Mouse (Mus musculus): ENCODE measurements around the gene Plk3. TPM values are rescaled to one million over a fixed set of nuclear protein-coding genes. Genes with fewer than 3 reads are reported as not detected.
A peak's percentile ranks its signal among the peaks of the same experiment; 100 is the strongest.

Gene Plk3
- polyA plus RNA-seq, 1 experiment from 2014 or later = 24.8 TPM

- Histone ChIP-seq H3K4me2 (ENCODE audit: low read length) (no peak overlapping the region), H3K27me3 (replicated peaks; ENCODE audit: control insufficient read depth, insufficient read depth, low read length) (no peaks in the 10 kb centered on the region), H3K4me1 (ENCODE audit: control insufficient read depth, insufficient read depth, low read depth, low read length) (peaks cover 25% of the 10 kb centered on the region), H3K36me3 (ENCODE audit: control insufficient read depth, insufficient read depth, low read length) (no peaks in the 10 kb centered on the region), H3K9me3 (ENCODE audit: control insufficient read depth, low read length) (no peaks in the 10 kb centered on the region), H3K4me3 (ENCODE audit: low read length) (no peak overlapping the region), H3K27ac (ENCODE audit: low read depth, low read length) (no peak overlapping the region), H3K9ac (ENCODE audit: low read depth, low read length) (no peak overlapping the region)
- no peak for ATAC-seq
- 51% methylated on average over 7 of the region's 7 CpGs for whole genome bisulfite sequencing
These were observed 32.5 kb downstream of the Plk3 start for GRCm38 (mm10) chr4:117101218-117101617.

DNA sequence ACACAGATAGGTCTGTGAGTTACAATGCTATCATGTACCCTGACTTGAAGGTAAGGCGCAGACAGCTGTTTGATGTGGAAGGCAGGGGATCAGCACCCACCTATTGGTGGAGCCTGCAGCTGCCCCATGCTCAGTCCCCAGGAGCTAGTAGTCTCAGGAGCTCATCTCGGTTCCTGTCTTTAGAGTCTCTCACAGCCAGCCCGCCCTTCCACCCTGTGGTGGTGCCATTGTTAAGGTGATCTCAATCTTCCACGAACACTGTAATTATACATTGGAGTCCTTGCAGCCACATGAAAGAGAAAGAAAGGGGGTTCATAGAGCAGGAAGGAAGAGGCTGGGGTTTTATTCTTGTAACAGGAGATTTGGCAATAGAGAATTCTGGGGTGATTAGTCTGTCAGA, 33.7 kb downstream of the Plk3 start:
- H3K9me3 ChIP-seq (ENCODE audit: control insufficient read depth, low read length) = no peaks in the 10 kb centered on the region
- H3K27ac ChIP-seq (ENCODE audit: low read depth, low read length) = no peak overlapping the region
- no peak for ATAC-seq
- peaks cover 25% of the 10 kb centered on the region for H3K4me1 ChIP-seq (ENCODE audit: control insufficient read depth, insufficient read depth, low read depth, low read length)
- H3K36me3 ChIP-seq (ENCODE audit: control insufficient read depth, insufficient read depth, low read length) = no peaks in the 10 kb centered on the region
- no peak overlapping the region for H3K4me2 ChIP-seq (ENCODE audit: low read length)
- WGBS = 67% methylated on average over 4 of the region's 4 CpGs
- H3K4me3 ChIP-seq (ENCODE audit: low read length) = no peak overlapping the region
- H3K9ac ChIP-seq (ENCODE audit: low read depth, low read length) = no peak overlapping the region
- no peaks in the 10 kb centered on the region for H3K27me3 ChIP-seq (replicated peaks; ENCODE audit: control insufficient read depth, insufficient read depth, low read length)

DNA sequence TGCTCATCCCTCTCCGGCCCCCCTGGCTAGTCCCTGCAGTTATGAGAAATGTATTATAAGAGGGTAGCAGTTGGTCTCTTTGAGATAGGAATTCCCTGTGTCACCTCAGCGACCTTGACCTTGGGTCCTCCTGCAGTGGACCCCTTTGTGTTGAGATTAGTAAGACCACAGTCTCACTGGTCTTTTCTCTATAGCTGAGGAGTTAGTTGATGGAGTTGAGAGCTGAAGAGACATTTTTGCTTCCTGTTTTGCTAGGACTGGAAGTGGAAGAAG, 35.1 kb downstream of the Plk3 start:
- WGBS = 60% methylated on average over 2 of the region's 2 CpGs
- H3K4me3 ChIP-seq (ENCODE audit: low read length) = no peak overlapping the region
- H3K9ac ChIP-seq (ENCODE audit: low read depth, low read length) = 0 out of 2 replicates have a peak overlapping the region, but pooled peaks have one; percentile 20
- peaks cover 25% of the 10 kb centered on the region for H3K4me1 ChIP-seq (ENCODE audit: control insufficient read depth, insufficient read depth, low read depth, low read length)
- no peaks in the 10 kb centered on the region for H3K27me3 ChIP-seq (replicated peaks; ENCODE audit: control insufficient read depth, insufficient read depth, low read length)
- H3K27ac ChIP-seq (ENCODE audit: low read depth, low read length) = no peak overlapping the region
- no peak for ATAC-seq
- no peaks in the 10 kb centered on the region for H3K36me3 ChIP-seq (ENCODE audit: control insufficient read depth, insufficient read depth, low read length)
- H3K4me2 ChIP-seq (ENCODE audit: low read length) = no peak overlapping the region; the same call in 1 of the 2 replicates
- H3K9me3 ChIP-seq (ENCODE audit: control insufficient read depth, low read length) = no peaks in the 10 kb centered on the region

- H3K4me1 ChIP-seq (ENCODE audit: control insufficient read depth, insufficient read depth, low read depth, low read length) = peaks cover 25% of the 10 kb centered on the region
- H3K36me3 ChIP-seq (ENCODE audit: control insufficient read depth, insufficient read depth, low read length) = no peaks in the 10 kb centered on the region
- 0 out of 2 replicates have a peak, but pooled peaks have one; percentile 7 for ATAC-seq
- peak overlapping the region; percentile 81; the same call in 1 of the 2 replicates for H3K4me3 ChIP-seq (ENCODE audit: low read length)
- peak overlapping the region; percentile 95 for H3K4me2 ChIP-seq (ENCODE audit: low read length)
- no peak overlapping the region for H3K27ac ChIP-seq (ENCODE audit: low read depth, low read length)
- peak overlapping the region; percentile 20; the same call in 1 of the 2 replicates for H3K9ac ChIP-seq (ENCODE audit: low read depth, low read length)
- no peaks in the 10 kb centered on the region for H3K9me3 ChIP-seq (ENCODE audit: control insufficient read depth, low read length)
- H3K27me3 ChIP-seq (replicated peaks; ENCODE audit: control insufficient read depth, insufficient read depth, low read length) = no peaks in the 10 kb centered on the region
- 50% methylated on average over 8 of the region's 8 CpGs for WGBS
These were observed 35.6 kb downstream of the Plk3 start for GRCm38 (mm10) chr4:117097969-117098763.

GRCm38 (mm10) chr4:117096666-117097065, 37.1 kb downstream of the Plk3 start:
- Histone ChIP-seq H3K36me3 (ENCODE audit: control insufficient read depth, insufficient read depth, low read length) (no peaks in the 10 kb centered on the region), H3K4me2 (ENCODE audit: low read length) (peak overlapping the region; percentile 95), H3K9ac (ENCODE audit: low read depth, low read length) (peak overlapping the region; percentile 70), H3K9me3 (ENCODE audit: control insufficient read depth, low read length) (no peaks in the 10 kb centered on the region), H3K4me1 (ENCODE audit: control insufficient read depth, insufficient read depth, low read depth, low read length) (peaks cover 25% of the 10 kb centered on the region), H3K27ac (ENCODE audit: low read depth, low read length) (peak overlapping the region; percentile 31; the same call in 1 of the 2 replicates), H3K4me3 (ENCODE audit: low read length) (peak overlapping the region; percentile 81), H3K27me3 (replicated peaks; ENCODE audit: control insufficient read depth, insufficient read depth, low read length) (no peaks in the 10 kb centered on the region)
- 0 out of 2 replicates have a peak, but pooled peaks have one; percentile 6 for ATAC-seq
- WGBS = 10% methylated on average over 5 of the region's 5 CpGs

DNA sequence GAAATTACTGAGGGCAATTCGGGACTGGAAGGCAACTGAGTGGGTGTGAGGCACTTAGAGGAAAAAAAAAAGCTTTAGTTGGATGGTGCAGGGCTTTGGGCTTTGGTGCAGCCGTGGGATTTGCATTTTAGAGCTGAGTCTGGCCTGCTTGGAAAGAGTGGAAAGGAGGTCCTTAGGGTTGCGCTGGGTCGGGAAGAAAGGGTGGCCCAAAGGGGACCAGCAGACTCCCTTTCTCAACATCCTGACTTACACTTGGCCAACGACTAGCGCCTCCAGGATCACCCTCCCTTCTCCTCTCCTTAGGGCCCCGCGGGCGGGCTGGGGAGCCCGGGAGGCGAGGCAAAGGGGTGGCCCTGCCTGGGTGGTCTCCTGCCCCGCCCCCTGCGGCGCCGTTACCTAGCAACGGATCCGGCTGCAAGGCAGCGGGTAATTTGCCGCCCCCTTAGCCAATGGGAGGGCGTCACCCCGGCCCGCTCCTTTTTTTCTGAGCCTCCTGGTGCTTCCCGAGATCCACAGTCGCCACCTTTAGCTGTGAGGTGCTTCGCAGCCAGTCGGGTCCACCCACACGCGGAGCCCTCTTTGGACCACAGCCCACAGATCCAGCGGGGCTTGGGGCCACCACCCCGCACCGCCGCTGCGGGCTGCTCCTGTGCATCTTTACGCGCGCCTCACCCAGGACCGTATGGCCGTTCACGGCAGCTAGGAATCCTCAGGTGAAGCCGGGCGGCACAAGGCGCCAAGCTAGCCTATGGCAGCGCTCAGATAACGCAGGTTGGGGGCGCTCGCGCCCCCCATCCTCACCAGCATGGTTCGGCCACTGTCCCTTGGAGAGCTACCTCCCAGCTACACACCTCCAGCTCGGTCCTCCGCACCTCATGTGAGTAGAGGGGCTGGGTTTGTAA, 38.0 kb downstream of the Plk3 start, which contains the start of gene Ptch2:
Gene Ptch2, plus strand, starts transcription at position 525 of the 902 bp plus-strand sequence.
- ATAC-seq = peak; percentile 84
- peak within 1 kb of the TSS; percentile 70 for H3K9ac ChIP-seq (ENCODE audit: low read depth, low read length)
- peak within 1 kb of the TSS; percentile 95 for H3K4me2 ChIP-seq (ENCODE audit: low read length)
- no peaks in the 10 kb centered on the region for H3K36me3 ChIP-seq (ENCODE audit: control insufficient read depth, insufficient read depth, low read length)
- peaks cover 25% of the 10 kb centered on the region for H3K4me1 ChIP-seq (ENCODE audit: control insufficient read depth, insufficient read depth, low read depth, low read length)
- WGBS = under 1% methylated on average over 50 of the region's 50 CpGs
- peak within 1 kb of the TSS; percentile 81 for H3K4me3 ChIP-seq (ENCODE audit: low read length)
- peak within 1 kb of the TSS; percentile 77 for H3K27ac ChIP-seq (ENCODE audit: low read depth, low read length)
- H3K27me3 ChIP-seq (replicated peaks; ENCODE audit: control insufficient read depth, insufficient read depth, low read length) = no peaks in the 10 kb centered on the region
- H3K9me3 ChIP-seq (ENCODE audit: control insufficient read depth, low read length) = no peaks in the 10 kb centered on the region

DNA sequence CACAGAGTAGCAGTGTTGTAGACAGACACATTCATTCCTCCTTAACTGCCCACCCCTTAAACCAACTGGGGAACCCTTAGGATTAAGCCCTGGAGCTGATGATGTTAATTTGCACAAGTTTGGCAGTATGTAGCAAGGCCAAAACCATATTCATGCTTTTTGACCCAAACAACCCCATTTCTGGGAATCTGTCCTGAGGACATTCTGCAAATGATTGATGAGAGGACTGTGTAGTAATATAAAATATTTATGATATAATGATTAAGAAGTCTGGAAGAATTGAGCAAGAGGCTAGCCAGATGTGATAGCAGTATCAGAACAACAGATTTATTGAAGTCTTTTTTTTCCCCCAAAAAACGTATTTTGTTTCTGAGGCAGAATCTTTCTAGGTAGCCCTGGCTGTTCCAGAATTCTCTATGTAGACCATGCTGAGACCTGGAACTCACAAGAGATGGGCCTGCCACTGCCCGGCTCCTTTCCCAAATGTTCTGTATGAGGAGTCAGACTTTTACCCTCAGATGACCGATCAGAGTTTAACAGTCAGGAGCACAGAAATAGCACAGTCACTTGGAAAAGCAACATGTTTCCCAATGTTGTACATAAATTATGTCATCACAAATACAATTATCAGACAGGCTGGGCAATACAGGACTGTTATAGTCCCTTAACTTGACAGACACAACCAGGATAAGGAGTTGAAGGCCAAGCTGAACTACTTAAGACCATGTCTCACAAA, 39.0 kb downstream of the Plk3 start:
- no peaks in the 10 kb centered on the region for H3K27me3 ChIP-seq (replicated peaks; ENCODE audit: control insufficient read depth, insufficient read depth, low read length)
- no peaks in the 10 kb centered on the region for H3K36me3 ChIP-seq (ENCODE audit: control insufficient read depth, insufficient read depth, low read length)
- no peaks in the 10 kb centered on the region for H3K9me3 ChIP-seq (ENCODE audit: control insufficient read depth, low read length)
- no peak overlapping the region for H3K9ac ChIP-seq (ENCODE audit: low read depth, low read length)
- H3K4me1 ChIP-seq (ENCODE audit: control insufficient read depth, insufficient read depth, low read depth, low read length) = peaks cover 25% of the 10 kb centered on the region
- H3K4me2 ChIP-seq (ENCODE audit: low read length) = no peak overlapping the region
- H3K4me3 ChIP-seq (ENCODE audit: low read length) = no peak overlapping the region
- H3K27ac ChIP-seq (ENCODE audit: low read depth, low read length) = no peak overlapping the region
- WGBS = 94% methylated on average over 3 of the region's 3 CpGs
- ATAC-seq = no peak

DNA sequence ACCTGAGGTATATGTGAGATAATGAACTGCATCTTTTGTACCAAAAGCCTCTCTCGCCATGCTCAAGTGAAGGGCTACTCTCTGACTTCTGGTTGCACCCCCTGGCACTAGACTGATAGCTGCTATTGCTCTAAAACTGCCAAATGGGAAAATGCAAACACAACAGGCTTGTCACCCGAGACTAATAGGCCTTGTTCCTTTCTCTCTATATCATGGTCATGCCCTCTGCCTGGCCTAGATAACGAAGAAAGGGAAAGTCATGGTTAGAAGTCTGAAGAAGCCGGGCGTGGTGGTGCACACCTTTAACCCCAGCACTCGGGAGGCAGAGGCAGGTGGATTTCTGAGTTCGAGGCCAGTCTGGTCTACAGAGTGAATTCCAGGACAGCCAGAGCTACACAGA, 43.2 kb downstream of the Plk3 start:
- H3K9me3 ChIP-seq (ENCODE audit: control insufficient read depth, low read length) = no peaks in the 10 kb centered on the region
- H3K27ac ChIP-seq (ENCODE audit: low read depth, low read length) = no peak overlapping the region
- H3K4me2 ChIP-seq (ENCODE audit: low read length) = no peak overlapping the region
- H3K36me3 ChIP-seq (ENCODE audit: control insufficient read depth, insufficient read depth, low read length) = peaks cover 4% of the 10 kb centered on the region; the same call in 1 of the 2 replicates
- ATAC-seq = no peak
- H3K27me3 ChIP-seq (replicated peaks; ENCODE audit: control insufficient read depth, insufficient read depth, low read length) = no peaks in the 10 kb centered on the region
- H3K9ac ChIP-seq (ENCODE audit: low read depth, low read length) = no peak overlapping the region
- H3K4me3 ChIP-seq (ENCODE audit: low read length) = no peak overlapping the region
- peaks cover under 1% of the 10 kb centered on the region; the same call in 1 of the 2 replicates for H3K4me1 ChIP-seq (ENCODE audit: control insufficient read depth, insufficient read depth, low read depth, low read length)
- WGBS = 85% methylated on average over 7 of the region's 7 CpGs
